Mouse (Mus musculus): Measurements from ENCODE around the gene Aanat. TPM values are rescaled to one million over a fixed set of nuclear protein-coding genes. Genes with fewer than 3 reads are reported as not detected.

Gene Aanat
- total RNA-seq, 2 experiments from 2014 or later, result 0.33 to 0.77 TPM

- DNase-seq, result no peak
Observed at GRCm38 (mm10) chr11:116611883-116612282, 25.7 kb downstream of the Aanat start.

- no peak for DNase-seq
Observed at GRCm38 (mm10) chr11:116612554-116612953, 26.3 kb downstream of the Aanat start.

- DNase-seq, result no peak
Observed at GRCm38 (mm10) chr11:116613234-116613633, 27.0 kb downstream of the Aanat start.

GRCm38 (mm10) chr11:116615735-116616437 lies 29.7 kb downstream of the Aanat start:
- no peak for DNase-seq

- no peak for DNase-seq
Observed at GRCm38 (mm10) chr11:116616438-116617118, 30.3 kb downstream of the Aanat start.

- no peak for DNase-seq
Observed at GRCm38 (mm10) chr11:116617641-116618040, 31.4 kb downstream of the Aanat start.

- no peak for DNase-seq
Observed at GRCm38 (mm10) chr11:116618666-116619065, 32.4 kb downstream of the Aanat start.

- DNase-seq, result no peak
Observed at GRCm38 (mm10) chr11:116619156-116619555, 32.9 kb downstream of the Aanat start.

GRCm38 (mm10) chr11:116619561-116619960 lies 33.3 kb downstream of the Aanat start:
- DNase-seq, result no peak

GRCm38 (mm10) chr11:116620073-116620472 lies 33.8 kb downstream of the Aanat start:
- DNase-seq, result no peak

- DNase-seq, result no peak
Observed at GRCm38 (mm10) chr11:116620559-116621253, 34.5 kb downstream of the Aanat start.

- DNase-seq, result peak; percentile 44
Observed at GRCm38 (mm10) chr11:116621258-116621704, 35.0 kb downstream of the Aanat start.

GRCm38 (mm10) chr11:116623281-116624124 lies 37.3 kb downstream of the Aanat start:
- DNase-seq, result no peak

- DNase-seq, result no peak
Observed at GRCm38 (mm10) chr11:116624131-116624832, 38.0 kb downstream of the Aanat start.

- DNase-seq, result no peak
Observed at GRCm38 (mm10) chr11:116625081-116626000, 39.1 kb downstream of the Aanat start.

GRCm38 (mm10) chr11:116626299-116627071 lies 40.3 kb downstream of the Aanat start, which contains the start of gene Rhbdf2:
Rhbdf2 (minus strand) TSS chr11:116627019.
- no peak for DNase-seq

GRCm38 (mm10) chr11:116627072-116628020 lies 41.1 kb downstream of the Aanat start:
- DNase-seq, result no peak

GRCm38 (mm10) chr11:116628712-116629111 lies 42.5 kb downstream of the Aanat start:
- DNase-seq, result peak; percentile 80 to 86
